Mouse (Mus musculus) kidney, postnatal 0 days (tissue): ENCODE results near the gene Rftn1. TPM values are rescaled to one million over a fixed set of nuclear protein-coding genes. Genes with fewer than 3 reads are reported as not detected.
A peak's percentile ranks its signal among the peaks of the same experiment; 100 is the strongest.

Experiments
- ATAC-seq: fragments of 200-750 bp; cut with Nextera tagmentation; replicated peaks from 2 replicates; pipeline ENCODE4 v1.8.0; 2017; ENCODE audit warnings: low read depth, moderate number of reproducible peaks, moderate TSS enrichment, moderate library complexity; ENCODE audit not compliant: low FRiP score
- DNase-seq: peaks from one replicate; pipeline ENCODE4 v3.0.0-alpha.2; 2016; ENCODE audit warnings: low spot score
- H3K27ac ChIP-seq: fragments of 300-500 bp; sonication (generic); 2 replicates; pipeline ENCODE4 v1.5.1; 2014; ENCODE audit warnings: mild to moderate bottlenecking
- H3K27me3 ChIP-seq: fragments of 300-500 bp; sonication (generic); 2 replicates; pipeline ENCODE4 v1.6.1; 2014; ENCODE audit warnings: low read length, mixed read lengths; ENCODE audit not compliant: insufficient read depth
- H3K36me3 ChIP-seq: fragments of 300-500 bp; sonication (generic); 2 replicates; pipeline ENCODE4 v1.6.1; 2014; ENCODE audit warnings: low read length, mixed read lengths; ENCODE audit not compliant: insufficient read depth
- H3K4me1 ChIP-seq: fragments of 300-500 bp; sonication (generic); replicated peaks from 2 replicates; pipeline ENCODE4 v1.6.1; 2014; ENCODE audit warnings: antibody characterized with exemption, low read length, mixed read lengths; ENCODE audit not compliant: insufficient read depth
- H3K4me2 ChIP-seq: fragments of 300-500 bp; sonication (generic); 2 replicates; pipeline ENCODE4 v1.6.1; 2014; ENCODE audit warnings: mild to moderate bottlenecking, low read length, moderate library complexity, mixed read lengths
- H3K4me3 ChIP-seq: fragments of 300-500 bp; sonication (generic); replicated peaks from 2 replicates; pipeline ENCODE4 v1.5.1; 2014; ENCODE audit warnings: low read depth, low read length
- H3K9ac ChIP-seq: fragments of 300-500 bp; sonication (generic); 2 replicates; pipeline ENCODE4 v1.6.1; 2014; ENCODE audit warnings: low read depth, low read length
- H3K9me3 ChIP-seq: fragments of 300-500 bp; sonication (generic); replicated peaks from 2 replicates; pipeline ENCODE4 v1.6.1; 2016; ENCODE audit warnings: low read length, inconsistent platforms, mixed read lengths
- CTCF ChIP-seq: IDR thresholded peaks from 2 replicates; pipeline ENCODE4 v1.5.1; 2016; ENCODE audit warnings: antibody characterized with exemption, low read depth, mild to moderate bottlenecking, moderate library complexity
- WGBS: fragments of 180-500 bp; shearing (Covaris S2); extraction: QIAGEN DNeasy Blood & Tissue Kit; methylation state at CpG from one replicate; pipeline ENCODE4 v1.1.7; 2014; 5-methylcytosine and 5-hydroxymethylcytosine counted together
- polyA plus RNA-seq: library from polyadenylated mRNA; unstranded; fragments of >200 nt; fragmentation: Nextera tagmentation; extraction: Ambion mirVana; gene quantifications from 2 replicates; pipeline ENCODE4 v1.2.1, GENCODE M21; 2015

Rftn1 gene
- polyA plus RNA-seq, 1 experiment from 2014 or later = 11.8 TPM

GRCm38 (mm10) chr17:49979761-49980285 is 210.7 kb downstream of the Rftn1 start:
- H3K9me3 ChIP-seq = no peaks in the 10 kb centered on the region
- no peak overlapping the region for H3K9ac ChIP-seq
- no peak overlapping the region for H3K4me2 ChIP-seq
- 86% methylated on average over 4 of the region's 4 CpGs for WGBS
- H3K27ac ChIP-seq = no peak overlapping the region
- DNase-seq (no peak), ATAC-seq (no peak)
- no peaks in the 10 kb centered on the region for H3K27me3 ChIP-seq
- H3K36me3 ChIP-seq = no peaks in the 10 kb centered on the region
- no peak for TF ChIP-seq CTCF
- no peak overlapping the region for H3K4me3 ChIP-seq
- H3K4me1 ChIP-seq = no peaks in the 10 kb centered on the region

GRCm38 (mm10) chr17:49977424-49977790 is 213.1 kb downstream of the Rftn1 start:
- Histone ChIP-seq H3K9ac (no peak overlapping the region), H3K9me3 (no peaks in the 10 kb centered on the region), H3K27me3 (no peaks in the 10 kb centered on the region), H3K36me3 (no peaks in the 10 kb centered on the region), H3K27ac (no peak overlapping the region), H3K4me1 (no peaks in the 10 kb centered on the region), H3K4me3 (no peak overlapping the region), H3K4me2 (no peak overlapping the region)
- no peak for DNase-seq
- no peak for TF ChIP-seq CTCF
- no peak for ATAC-seq
- 78% methylated on average over 3 of the region's 3 CpGs for WGBS

DNA sequence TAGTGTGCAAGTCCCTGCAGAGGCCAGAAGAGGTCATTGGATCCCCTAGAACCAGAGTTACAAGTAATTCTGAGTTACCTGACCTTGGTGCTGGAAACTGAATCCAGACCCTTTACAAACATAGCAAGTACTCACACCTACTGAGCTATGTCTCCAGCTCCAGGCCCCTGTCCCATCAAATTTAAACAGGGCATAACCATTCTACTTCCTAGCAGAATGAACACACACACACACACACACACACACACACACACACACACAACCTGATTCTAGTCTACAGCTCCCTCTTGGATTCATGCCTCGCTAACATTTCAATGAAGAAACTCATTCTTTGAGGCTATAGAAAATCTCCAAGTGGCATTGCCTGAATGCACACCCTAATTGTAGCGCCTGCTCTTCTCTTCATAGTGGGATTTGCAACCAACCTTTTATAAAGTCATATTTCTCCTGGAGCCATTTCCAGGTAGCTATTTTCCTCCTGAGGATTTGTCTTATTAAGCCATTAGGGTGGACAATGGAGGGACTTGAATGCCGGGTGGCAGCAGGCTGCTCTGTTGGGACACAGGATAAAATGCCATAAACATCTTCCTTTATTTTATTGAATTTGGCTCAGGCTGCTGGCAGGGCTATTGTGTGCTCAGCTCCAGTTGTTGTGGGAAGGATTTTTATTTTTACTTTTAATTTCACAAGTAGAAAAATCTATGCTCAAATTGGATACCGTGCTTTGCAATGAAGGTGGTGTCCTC is 213.6 kb downstream of the Rftn1 start:
- no peaks in the 10 kb centered on the region for H3K4me1 ChIP-seq
- H3K36me3 ChIP-seq = no peaks in the 10 kb centered on the region
- TF ChIP-seq CTCF = no peak
- H3K27ac ChIP-seq = no peak overlapping the region
- ATAC-seq = no peak
- no peak overlapping the region for H3K4me2 ChIP-seq
- 83% methylated on average over 4 of the region's 4 CpGs for WGBS
- no peak for DNase-seq
- no peak overlapping the region for H3K4me3 ChIP-seq
- no peak overlapping the region for H3K9ac ChIP-seq
- H3K9me3 ChIP-seq = no peaks in the 10 kb centered on the region
- no peaks in the 10 kb centered on the region for H3K27me3 ChIP-seq

- H3K27ac ChIP-seq = no peak overlapping the region
- H3K4me3 ChIP-seq = no peak overlapping the region
- WGBS = 72% methylated on average over 7 of the region's 7 CpGs
- no peaks in the 10 kb centered on the region for H3K9me3 ChIP-seq
- no peak for TF ChIP-seq CTCF
- ATAC-seq (no peak), DNase-seq (no peak)
- H3K27me3 ChIP-seq = no peaks in the 10 kb centered on the region
- no peaks in the 10 kb centered on the region for H3K4me1 ChIP-seq
- no peak overlapping the region for H3K4me2 ChIP-seq
- no peaks in the 10 kb centered on the region for H3K36me3 ChIP-seq
- H3K9ac ChIP-seq = no peak overlapping the region
Observed at GRCm38 (mm10) chr17:49975481-49975880, 215.0 kb downstream of the Rftn1 start.

DNA sequence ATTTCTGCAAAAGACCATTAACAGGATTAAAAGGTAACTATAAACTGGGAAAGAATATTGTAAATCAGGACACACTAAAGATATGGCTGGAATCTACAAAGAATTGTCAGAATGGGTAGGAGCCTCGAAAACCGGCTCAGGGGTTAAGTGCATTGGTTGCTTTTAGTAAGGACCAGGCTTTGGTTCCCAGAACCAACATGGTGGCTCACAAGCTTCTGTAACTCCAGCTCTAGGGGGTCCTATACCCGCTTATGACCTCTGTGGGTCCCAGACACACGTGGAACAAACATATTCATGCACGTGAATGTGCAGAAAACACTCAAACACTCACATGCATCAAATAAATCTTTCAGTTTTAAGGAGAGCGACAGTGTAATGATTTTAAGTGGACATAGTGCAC is 215.5 kb downstream of the Rftn1 start:
- H3K36me3 ChIP-seq = no peaks in the 10 kb centered on the region
- no peak overlapping the region for H3K27ac ChIP-seq
- WGBS = 70% methylated on average over 6 of the region's 6 CpGs
- no peaks in the 10 kb centered on the region for H3K9me3 ChIP-seq
- ATAC-seq (no peak), DNase-seq (no peak)
- no peak overlapping the region for H3K4me3 ChIP-seq
- H3K9ac ChIP-seq = no peak overlapping the region
- H3K4me2 ChIP-seq = no peak overlapping the region
- H3K27me3 ChIP-seq = no peaks in the 10 kb centered on the region
- no peaks in the 10 kb centered on the region for H3K4me1 ChIP-seq
- no peak for TF ChIP-seq CTCF

GRCm38 (mm10) chr17:49972164-49972563 is 218.3 kb downstream of the Rftn1 start:
- H3K9ac ChIP-seq = no peak overlapping the region
- ATAC-seq (no peak), DNase-seq (no peak)
- TF ChIP-seq CTCF = peak; percentile 16; the same call in 1 of the 2 replicates
- H3K36me3 ChIP-seq = no peaks in the 10 kb centered on the region
- H3K4me1 ChIP-seq = no peaks in the 10 kb centered on the region
- 85% methylated on average over 1 of the region's 1 CpGs for WGBS
- H3K9me3 ChIP-seq = no peaks in the 10 kb centered on the region
- H3K4me3 ChIP-seq = no peak overlapping the region
- H3K27me3 ChIP-seq = no peaks in the 10 kb centered on the region
- H3K27ac ChIP-seq = no peak overlapping the region
- H3K4me2 ChIP-seq = no peak overlapping the region
